Mouse (Mus musculus): ENCODE data around the gene Tnfsf11.

Tnfsf11 gene

DNA sequence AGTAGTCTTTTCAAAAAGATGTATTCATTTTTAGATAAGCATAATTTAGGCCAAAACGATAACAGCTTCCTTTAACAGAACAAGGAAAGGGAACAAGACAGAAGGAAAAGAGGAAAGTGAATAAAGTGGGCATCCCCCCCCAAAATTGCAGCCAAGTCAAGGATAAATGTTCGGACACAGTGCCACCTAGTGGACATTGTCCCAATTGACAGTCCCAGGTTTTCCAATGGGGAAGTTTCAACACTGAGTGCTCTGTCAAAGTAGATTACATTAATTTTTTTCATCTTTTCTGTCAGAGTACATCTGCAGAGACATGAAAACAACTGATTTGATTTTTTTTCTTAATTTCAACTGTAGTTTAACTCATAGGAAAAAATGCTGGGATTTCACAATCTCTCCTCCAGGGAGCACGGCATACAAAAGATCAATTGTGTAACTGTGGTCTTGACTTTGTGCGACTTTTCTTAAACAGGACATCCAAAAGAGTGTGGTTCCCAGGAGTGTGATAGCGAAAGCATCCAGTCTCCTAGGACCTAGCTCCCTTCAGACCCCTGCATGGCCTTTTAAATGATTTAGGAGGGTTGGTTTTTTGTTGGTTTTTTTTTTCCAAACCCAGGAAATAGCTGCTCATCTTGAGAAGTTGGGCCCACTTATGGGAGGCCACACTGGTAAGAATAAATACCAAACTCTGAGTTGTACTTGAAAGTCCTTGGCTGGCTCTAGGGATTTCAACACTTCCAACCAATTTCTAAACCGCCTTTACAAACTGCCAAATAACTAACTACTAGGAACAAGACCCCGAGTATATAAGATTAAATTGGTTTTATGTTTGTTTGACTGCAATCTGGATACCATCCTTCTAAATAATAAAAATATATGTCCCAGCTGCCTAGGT lies 19.7 kb downstream of the Tnfsf11 start:
- DNase-seq (ENCODE audit: low spot score) = no peak

DNA sequence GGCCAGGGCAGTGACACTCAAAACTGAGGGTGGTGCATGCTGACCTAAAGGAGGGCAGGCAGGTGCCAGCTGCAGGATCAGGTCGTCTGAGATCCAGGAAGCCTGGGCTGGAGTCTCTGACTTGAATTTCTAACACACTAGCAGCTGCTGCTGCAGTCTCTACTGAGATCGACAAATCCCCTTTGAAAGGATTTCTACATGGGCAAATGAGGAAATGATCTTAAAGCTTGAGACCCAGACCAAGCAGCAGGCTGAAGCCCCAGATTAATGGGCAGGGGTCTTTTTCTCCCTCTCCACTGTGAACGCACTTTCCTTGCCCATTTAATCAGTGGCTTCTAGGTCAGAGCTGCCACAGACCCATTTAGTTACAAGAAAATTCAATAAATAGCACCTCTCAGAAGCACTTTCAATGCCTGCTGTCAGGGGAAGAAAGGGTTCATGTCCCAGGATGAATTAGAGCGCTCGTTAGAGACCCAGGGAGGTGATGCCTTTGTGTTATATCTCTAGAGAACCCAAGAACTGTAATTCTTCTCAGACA lies 21.8 kb downstream of the Tnfsf11 start:
- DNase-seq (ENCODE audit: low spot score) = no peak

GRCm38 (mm10) chr14:78282490-78282889 lies 25.4 kb downstream of the Tnfsf11 start:
- no peak for DNase-seq (ENCODE audit: low spot score)

- DNase-seq (ENCODE audit: low spot score) = no peak
Measured at GRCm38 (mm10) chr14:78276395-78276930, 31.4 kb downstream of the Tnfsf11 start.

GRCm38 (mm10) chr14:78274851-78275250 lies 33.0 kb downstream of the Tnfsf11 start:
- DNase-seq (ENCODE audit: low spot score) = no peak

DNA sequence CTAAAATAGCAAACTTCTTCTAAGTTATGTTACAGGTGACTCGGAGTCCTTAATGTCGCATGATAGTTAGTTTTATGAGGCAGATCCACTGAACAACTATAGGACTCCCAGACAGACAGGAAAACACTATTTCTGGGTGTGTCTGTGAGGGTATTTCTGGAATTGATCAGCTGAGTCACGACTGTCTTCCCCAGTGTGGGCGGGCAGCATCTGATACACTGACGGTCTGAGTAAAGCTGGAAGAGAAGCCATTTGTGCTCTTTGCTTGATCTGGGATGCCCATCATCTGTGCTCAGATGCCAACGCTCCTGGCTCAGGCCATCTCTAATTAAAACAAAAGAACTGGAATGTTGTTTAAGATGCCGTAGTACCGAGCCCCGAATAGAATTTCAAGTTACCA lies 33.7 kb downstream of the Tnfsf11 start:
- no peak for DNase-seq (ENCODE audit: low spot score)

GRCm38 (mm10) chr14:78273571-78273970 lies 34.3 kb downstream of the Tnfsf11 start:
- no peak for DNase-seq (ENCODE audit: low spot score)

DNA sequence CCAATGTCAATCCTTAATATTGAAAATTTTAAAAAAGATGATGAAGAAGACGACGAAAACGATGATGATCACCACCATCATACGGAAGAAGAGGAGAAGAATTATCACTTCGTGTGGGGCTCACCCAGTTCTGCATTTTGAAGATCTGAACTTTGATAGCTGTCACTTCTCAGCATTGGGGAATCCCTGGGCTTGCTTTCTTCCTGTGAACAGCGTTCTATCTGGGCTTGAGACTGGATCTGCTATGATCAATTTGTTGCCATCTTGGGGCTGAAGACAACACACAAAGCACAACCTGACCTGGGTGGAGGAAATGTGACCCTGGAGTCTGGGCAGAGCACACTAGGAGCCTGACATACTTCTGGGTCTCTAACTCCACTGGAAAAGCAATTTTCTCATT lies 43.0 kb downstream of the Tnfsf11 start:
- no peak for DNase-seq (ENCODE audit: low spot score)

- no peak for DNase-seq (ENCODE audit: low spot score)
Measured at GRCm38 (mm10) chr14:78262596-78262995, 45.2 kb downstream of the Tnfsf11 start.

DNA sequence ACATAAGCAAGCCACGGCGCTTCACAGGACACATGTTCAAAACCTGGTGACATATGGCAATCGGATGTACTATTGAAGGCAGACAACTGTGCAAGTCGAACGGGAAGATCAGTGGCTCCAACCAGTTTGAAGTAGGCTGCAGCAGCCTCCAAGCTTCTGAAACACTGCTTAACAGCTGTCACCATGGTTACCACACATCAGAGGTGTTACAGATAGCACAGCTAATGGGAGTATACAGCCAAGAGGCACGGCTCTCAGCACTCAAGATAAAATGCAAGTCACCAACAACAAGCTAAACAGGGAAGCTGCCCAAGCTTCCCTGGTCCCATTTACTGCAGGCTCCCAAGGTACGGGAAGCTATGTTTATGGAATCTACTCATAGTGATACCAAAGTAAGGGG lies 46.6 kb downstream of the Tnfsf11 start:
- no peak for DNase-seq (ENCODE audit: low spot score)

DNA sequence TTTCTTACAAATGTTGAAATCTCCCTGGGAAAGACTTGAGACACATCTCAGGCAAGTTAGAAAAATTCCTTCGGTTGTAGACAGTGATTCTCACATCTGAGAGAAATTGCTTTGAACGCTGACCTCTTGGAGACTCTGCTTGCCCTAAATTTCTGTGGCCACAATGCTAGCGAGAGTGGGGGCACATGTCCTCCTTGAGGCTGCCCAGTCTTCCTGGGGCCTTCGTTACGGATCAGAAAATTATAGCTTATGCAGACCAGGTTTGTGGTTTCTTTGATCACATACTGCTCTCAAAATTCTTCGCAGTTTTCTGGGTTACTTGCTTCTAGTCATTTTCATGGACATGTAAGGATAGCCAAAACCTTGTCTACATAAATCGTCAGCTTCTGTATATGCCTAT lies 53.8 kb downstream of the Tnfsf11 start:
- DNase-seq (ENCODE audit: low spot score) = no peak

GRCm38 (mm10) chr14:78246601-78247000 lies 61.2 kb downstream of the Tnfsf11 start:
- DNase-seq (ENCODE audit: low spot score) = no peak

DNA sequence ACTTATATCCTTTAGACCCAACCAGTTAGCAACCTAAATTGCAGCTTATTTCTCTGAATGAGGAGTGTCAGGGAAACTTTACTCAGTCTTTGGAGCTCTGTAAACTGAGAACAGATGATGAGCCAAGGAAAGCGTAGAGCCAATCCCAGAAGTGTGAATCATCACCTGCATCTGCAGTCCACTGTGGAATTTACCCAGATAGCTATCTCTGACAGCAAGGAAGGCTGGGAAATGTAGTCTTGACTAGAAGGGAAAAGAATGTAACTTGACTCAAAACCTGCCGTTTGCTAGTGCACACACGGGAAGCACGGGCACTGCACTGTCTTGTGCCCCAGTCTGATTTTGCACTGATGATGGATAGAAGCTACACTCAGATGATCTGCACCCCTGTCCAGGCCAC lies 63.0 kb downstream of the Tnfsf11 start:
- DNase-seq (ENCODE audit: low spot score) = no peak

GRCm38 (mm10) chr14:78239346-78239745 lies 68.5 kb downstream of the Tnfsf11 start:
- no peak for DNase-seq (ENCODE audit: low spot score)

DNA sequence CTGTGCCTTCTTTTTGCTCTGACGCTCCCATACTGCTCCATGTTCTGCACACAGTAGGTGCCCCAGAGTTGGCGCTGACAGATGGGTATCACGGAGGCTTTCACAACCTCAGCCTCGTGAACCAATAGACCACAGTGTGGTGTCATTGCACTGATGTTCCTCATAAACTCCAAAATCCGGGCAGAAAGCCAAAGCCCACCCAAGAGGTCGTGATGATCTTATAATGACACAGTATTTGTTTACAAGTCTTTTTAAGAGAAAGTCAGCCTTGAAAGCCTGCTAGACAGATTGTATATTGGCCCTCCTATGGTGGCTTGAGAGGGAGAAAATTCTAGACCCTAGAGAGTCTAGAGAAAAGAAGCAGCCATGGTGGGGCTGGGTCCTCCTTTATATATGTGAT lies 70.6 kb downstream of the Tnfsf11 start:
- DNase-seq (ENCODE audit: low spot score) = no peak

- no peak for DNase-seq (ENCODE audit: low spot score)
Measured at GRCm38 (mm10) chr14:78236144-78236543, 71.7 kb downstream of the Tnfsf11 start.

- no peak for DNase-seq (ENCODE audit: low spot score)
Measured at GRCm38 (mm10) chr14:78235296-78235695, 72.5 kb downstream of the Tnfsf11 start.

DNA sequence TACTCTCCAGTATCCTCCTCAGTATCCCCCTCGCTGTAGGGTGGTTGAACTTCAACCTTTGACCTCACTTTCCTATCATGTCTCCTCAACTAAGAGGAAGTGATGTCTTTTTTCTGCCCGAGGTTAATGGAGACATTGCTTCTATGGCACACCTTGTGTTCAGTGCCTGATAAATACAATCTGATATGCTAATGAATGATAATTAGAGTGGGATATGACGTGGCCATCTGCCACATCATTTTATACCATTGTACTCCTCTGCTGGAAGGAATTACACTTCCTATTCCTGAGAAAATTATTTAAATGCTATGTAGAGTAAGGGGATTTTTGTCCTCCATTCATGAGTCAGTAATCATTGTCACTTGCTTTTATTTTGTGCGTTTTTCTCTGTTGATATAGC lies 78.8 kb downstream of the Tnfsf11 start:
- no peak for DNase-seq (ENCODE audit: low spot score)

All from urinary bladder, postnatal 10 days (tissue).